Mouse (Mus musculus) G1E (cell line): Measurements from ENCODE around the gene Crbn. TPM values are rescaled to one million over a fixed set of nuclear protein-coding genes. Genes with fewer than 3 reads are reported as not detected.

ENCODE experiments used
- ATAC-seq: 2 replicates; pipeline ENCODE4 v1.8.0; 2016; ENCODE audit warnings: mild to moderate bottlenecking; ENCODE audit not compliant: insufficient number of reproducible peaks, poor library complexity, low FRiP score, severe bottlenecking; ENCODE audit errors: extremely low read depth
- DNase-seq: peaks from one replicate; pipeline ENCODE4 v3.0.0; 2012; ENCODE audit warnings: low spot score
- H3K27me3 ChIP-seq: 2 replicates; pipeline ENCODE4 v1.6.1; 2012; ENCODE audit warnings: mild to moderate bottlenecking, low read length, inconsistent platforms; ENCODE audit not compliant: insufficient read depth
- H3K36me3 ChIP-seq: replicated peaks from 2 replicates; pipeline ENCODE3; 2012; ENCODE audit warnings: mild to moderate bottlenecking, inconsistent platforms
- H3K4me1 ChIP-seq: 2 replicates; pipeline ENCODE4 v1.6.1; 2012; ENCODE audit warnings: low read depth, low read length, inconsistent platforms, mixed read lengths; ENCODE audit not compliant: insufficient read depth
- H3K4me3 ChIP-seq: 2 replicates; pipeline ENCODE4 v1.5.1; 2012; ENCODE audit warnings: low read depth, mild to moderate bottlenecking, inconsistent platforms, low read length, moderate library complexity, mixed read lengths
- H3K9me3 ChIP-seq: replicated peaks from 2 replicates; pipeline ENCODE4 v1.6.1; 2012; ENCODE audit warnings: inconsistent platforms
- CTCF ChIP-seq: IDR thresholded peaks from 2 replicates; pipeline ENCODE4 v1.5.1; 2012; ENCODE audit warnings: low read depth, low read length, inconsistent platforms, mixed read lengths
- GATA1 ChIP-seq: IDR thresholded peaks from 2 replicates; pipeline ENCODE4 v1.6.1; 2012; ENCODE audit warnings: borderline replicate concordance, low read length, inconsistent platforms, mixed read lengths
- GATA2 ChIP-seq: IDR thresholded peaks from 2 replicates; pipeline ENCODE4 v1.6.1; 2012; ENCODE audit warnings: low read depth, low read length, inconsistent platforms, borderline replicate concordance
- POLR2AphosphoS5 ChIP-seq: IDR thresholded peaks from 2 replicates; pipeline ENCODE4 v1.6.1; 2012; ENCODE audit warnings: low read depth, low read length, inconsistent platforms; ENCODE audit not compliant: insufficient replicate concordance
- TAL1 ChIP-seq: conservative IDR thresholded peaks from 2 replicates; pipeline ENCODE4 v1.6.1; 2012; ENCODE audit warnings: low read depth, low read length, inconsistent platforms, mixed read lengths
- polyA plus RNA-seq: library from polyadenylated mRNA; stranded (reverse); fragments of >175 nt; gene quantifications from 2 replicates; pipeline ENCODE4 v1.2.3, GENCODE M21; 2012
- total RNA-seq, 2 experiments: library from RNA; stranded (forward) in 1 of 2; stranded (reverse) in 1 of 2; fragments of 200-1000 nt in 1 of 2; fragments of >200 nt in 1 of 2; fragmentation: Nextera tagmentation in 1 of 2; gene quantifications; 2 replicates each; pipeline ENCODE4 v1.2.3; 2014 to 2017

Gene Crbn
- total and polyA plus RNA-seq, 3 experiments, result 1.8 to 68.0 (median 42.8) TPM

DNA sequence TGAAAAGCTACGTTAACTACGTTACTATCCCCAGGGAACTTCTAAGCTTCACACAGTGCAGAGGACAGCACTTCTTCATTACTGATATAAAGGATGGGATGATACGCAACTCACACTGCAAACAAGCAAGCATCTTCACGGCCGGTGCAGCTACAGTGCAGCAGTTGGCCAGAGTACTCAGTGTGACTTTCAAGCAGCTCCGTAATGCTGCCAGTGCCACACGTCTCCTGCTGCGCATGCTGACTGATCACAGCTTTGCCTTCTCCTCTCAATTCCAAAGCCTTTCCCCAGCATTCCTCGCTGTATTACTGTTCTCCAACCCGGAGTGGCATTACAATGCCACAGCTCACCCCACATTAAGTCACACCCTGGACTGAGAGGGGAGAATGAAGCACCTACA lies 6.3 kb downstream of the Crbn start:
- Histone ChIP-seq H3K27me3 (no peaks in the 10 kb centered on the region), H3K36me3 (peaks cover 56% of the 10 kb centered on the region), H3K4me3 (no peak overlapping the region), H3K9me3 (no peaks in the 10 kb centered on the region), H3K4me1 (peaks cover 12% of the 10 kb centered on the region)
- TF ChIP-seq POLR2AphosphoS5, result no peak
- no peak for TF ChIP-seq TAL1
- no peak for TF ChIP-seq GATA2
- TF ChIP-seq CTCF, result no peak
- no peak for TF ChIP-seq GATA1
- DNase-seq, result no peak
- ATAC-seq, result no peak

DNA sequence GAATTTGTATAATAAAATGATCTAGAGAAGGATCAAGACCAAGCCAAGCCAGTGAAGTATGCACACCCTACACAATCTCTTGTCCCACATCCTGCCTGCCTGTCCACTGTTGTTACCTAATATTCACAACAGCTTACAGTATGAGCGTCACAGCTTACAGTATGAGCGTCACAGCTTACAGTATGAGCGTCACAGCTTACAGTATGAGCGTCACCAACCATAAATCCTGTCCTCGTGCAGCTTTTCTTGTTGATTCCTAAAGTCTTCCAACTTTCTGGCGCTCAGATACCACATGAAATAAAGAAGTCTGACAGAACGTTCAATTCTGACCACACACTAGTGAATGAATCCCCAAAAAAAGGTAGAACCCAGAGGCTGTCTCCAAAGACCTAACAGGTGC lies 6.8 kb downstream of the Crbn start:
- H3K4me1 ChIP-seq, result peaks cover 7% of the 10 kb centered on the region; the same call in 1 of the 2 replicates
- ATAC-seq (no peak), DNase-seq (no peak)
- H3K9me3 ChIP-seq, result no peaks in the 10 kb centered on the region
- no peak overlapping the region for H3K4me3 ChIP-seq
- TF ChIP-seq CTCF, result no peak
- no peak for TF ChIP-seq GATA1
- no peak for TF ChIP-seq GATA2
- no peak for TF ChIP-seq TAL1
- no peaks in the 10 kb centered on the region for H3K27me3 ChIP-seq
- peaks cover 60% of the 10 kb centered on the region for H3K36me3 ChIP-seq

DNA sequence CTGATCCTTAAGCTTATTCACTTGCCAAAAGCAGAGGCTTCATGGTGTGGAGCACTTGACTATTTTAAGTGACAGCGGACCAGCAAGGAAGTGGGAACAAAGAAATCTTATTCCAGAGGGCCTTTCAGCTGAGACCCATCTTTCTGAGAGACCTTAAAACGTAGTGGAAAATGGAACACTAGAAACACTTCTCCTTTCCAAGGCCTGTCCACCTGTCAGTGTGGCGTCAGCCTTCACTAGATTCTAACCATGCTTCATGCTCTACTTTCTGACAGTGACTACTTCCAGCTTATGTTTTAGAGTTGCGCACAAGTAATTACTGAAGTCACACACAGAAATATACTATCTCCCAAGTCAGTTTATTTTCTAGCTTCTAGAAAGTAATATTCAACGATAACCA lies 7.4 kb downstream of the Crbn start:
- no peak for ATAC-seq
- Histone ChIP-seq H3K4me3 (no peak overlapping the region), H3K9me3 (no peaks in the 10 kb centered on the region), H3K36me3 (peaks cover 66% of the 10 kb centered on the region), H3K4me1 (peaks cover 6% of the 10 kb centered on the region; the same call in 1 of the 2 replicates), H3K27me3 (no peaks in the 10 kb centered on the region)
- TF ChIP-seq CTCF (no peak), TAL1 (no peak), GATA2 (no peak), POLR2AphosphoS5 (no peak), GATA1 (no peak)
- DNase-seq, result no peak

DNA sequence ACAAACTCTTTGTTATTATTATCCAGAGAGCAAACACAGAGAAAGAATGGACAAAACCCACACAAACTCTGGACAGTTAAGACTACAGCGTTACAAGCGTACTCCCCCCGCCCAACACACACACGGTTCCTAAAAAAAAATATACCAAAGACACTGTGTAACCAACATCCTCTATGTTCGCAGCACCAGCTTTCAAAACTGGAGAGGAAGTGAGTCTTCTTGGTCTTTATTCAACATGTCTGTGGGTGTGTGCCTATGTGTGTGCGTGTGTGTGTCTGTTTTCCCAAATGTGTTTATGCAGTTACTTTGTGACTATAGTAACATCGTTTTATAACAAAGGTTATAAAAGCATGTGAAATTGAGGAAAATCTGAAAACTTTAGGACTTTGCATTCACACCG lies 8.4 kb downstream of the Crbn start:
- Histone ChIP-seq H3K27me3 (no peaks in the 10 kb centered on the region), H3K4me3 (no peak overlapping the region), H3K4me1 (peaks cover 3% of the 10 kb centered on the region; the same call in 1 of the 2 replicates), H3K9me3 (no peaks in the 10 kb centered on the region), H3K36me3 (peaks cover 73% of the 10 kb centered on the region)
- no peak for ATAC-seq
- TF ChIP-seq GATA1, result no peak
- TF ChIP-seq POLR2AphosphoS5, result no peak
- TF ChIP-seq TAL1, result no peak
- TF ChIP-seq CTCF, result no peak
- TF ChIP-seq GATA2, result no peak
- no peak for DNase-seq

DNA sequence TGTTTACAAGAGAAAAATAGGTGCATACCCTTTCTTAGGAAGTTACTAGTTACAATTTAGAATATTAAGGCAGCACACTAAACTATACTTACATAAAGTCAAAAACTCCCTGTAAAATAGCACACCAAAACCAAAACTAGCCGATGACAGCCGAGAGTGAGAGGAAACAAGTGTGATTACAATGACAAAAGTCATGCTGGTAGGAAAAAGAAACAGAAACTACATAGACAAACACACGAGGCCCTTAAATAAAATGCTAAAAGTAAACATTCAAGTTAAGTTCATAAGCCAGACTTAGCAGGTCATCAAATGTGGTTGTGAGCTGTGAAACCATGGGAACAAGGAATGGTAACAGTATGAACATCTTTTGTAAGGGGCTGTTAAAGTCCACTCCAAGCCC lies 12.7 kb downstream of the Crbn start:
- ATAC-seq (no peak), DNase-seq (no peak)
- Histone ChIP-seq H3K4me3 (no peak overlapping the region), H3K36me3 (peaks cover 58% of the 10 kb centered on the region), H3K4me1 (no peaks in the 10 kb centered on the region), H3K27me3 (no peaks in the 10 kb centered on the region), H3K9me3 (no peaks in the 10 kb centered on the region)
- TF ChIP-seq GATA1 (no peak), POLR2AphosphoS5 (no peak), GATA2 (no peak), TAL1 (no peak), CTCF (no peak)

DNA sequence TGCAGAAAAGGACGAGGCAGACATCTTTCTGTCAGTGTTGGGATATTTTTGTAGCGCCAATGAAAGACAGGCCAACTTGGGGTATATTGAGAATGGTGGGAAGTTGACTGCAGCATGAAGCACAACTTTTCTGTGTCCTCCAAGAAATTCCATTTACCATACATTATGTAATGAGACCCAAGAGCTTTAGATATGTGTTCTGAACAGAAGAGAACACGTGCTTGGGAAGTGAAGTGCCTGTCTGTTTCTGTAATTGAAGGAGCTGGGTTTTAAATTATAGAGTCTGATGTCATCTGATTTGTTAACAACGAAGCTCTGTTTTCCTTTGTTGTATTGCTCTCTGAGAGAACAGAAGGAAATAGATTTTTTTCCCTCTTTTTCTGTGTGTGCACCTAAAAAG lies 29.8 kb downstream of the Crbn start:
- TF ChIP-seq POLR2AphosphoS5 (no peak), CTCF (no peak), GATA2 (no peak), TAL1 (no peak), GATA1 (no peak)
- Histone ChIP-seq H3K36me3 (peaks cover 39% of the 10 kb centered on the region), H3K27me3 (no peaks in the 10 kb centered on the region), H3K4me1 (peaks cover 20% of the 10 kb centered on the region), H3K9me3 (no peaks in the 10 kb centered on the region), H3K4me3 (peak overlapping the region; percentile 88)
- DNase-seq, result no peak
- no peak for ATAC-seq
